Mouse (Mus musculus): ENCODE data around the gene Arl14ep. TPM values are rescaled to one million over a fixed set of nuclear protein-coding genes. Genes with fewer than 3 reads are reported as not detected.

The Arl14ep gene
- total RNA-seq, 2 experiments from 2014 or later: 7.1 to 23.6 TPM

DNA sequence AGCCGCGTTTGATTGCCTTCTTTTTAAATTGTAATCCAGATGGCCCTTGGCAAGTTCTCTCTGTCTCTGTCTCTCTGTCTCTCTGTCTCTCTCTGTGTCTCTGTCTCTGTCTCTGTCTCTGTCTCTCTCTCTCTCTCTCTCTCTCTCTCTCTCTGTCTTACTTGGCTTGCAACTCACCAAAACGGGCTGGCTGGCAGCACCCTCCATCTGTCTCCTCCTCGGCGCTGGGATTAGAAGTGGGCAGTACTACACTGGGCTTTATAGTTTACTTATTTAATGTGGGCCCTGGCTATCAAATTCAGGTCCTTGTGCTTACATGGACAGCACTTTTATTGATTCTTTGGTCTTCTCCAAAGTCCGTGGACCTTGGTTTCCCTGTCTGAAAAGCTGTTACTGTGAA is 18.1 kb downstream of the Arl14ep start:
- no peak for ATAC-seq (replicated peaks; ENCODE audit: low FRiP score, poor library complexity, severe bottlenecking)

DNA sequence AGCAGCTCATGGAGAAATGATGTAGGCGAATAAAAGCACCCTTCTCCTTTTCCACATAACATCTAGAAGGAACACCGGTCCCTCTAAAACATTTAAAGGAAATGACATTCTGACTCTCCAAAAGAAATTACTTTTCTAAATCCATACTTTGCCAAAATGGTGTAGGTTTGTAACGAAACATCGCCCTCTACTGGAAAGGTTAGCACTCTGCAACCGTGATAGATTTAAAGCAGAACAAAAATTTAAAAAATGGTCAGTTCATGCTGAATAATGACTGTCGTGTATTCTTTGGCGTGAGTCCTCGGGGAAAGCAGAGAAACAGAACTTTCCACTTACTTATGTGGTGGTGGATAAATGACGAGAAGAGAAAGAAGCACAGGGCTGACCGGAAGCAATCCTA is 18.6 kb downstream of the Arl14ep start:
- ATAC-seq (replicated peaks; ENCODE audit: low FRiP score, poor library complexity, severe bottlenecking): no peak

DNA sequence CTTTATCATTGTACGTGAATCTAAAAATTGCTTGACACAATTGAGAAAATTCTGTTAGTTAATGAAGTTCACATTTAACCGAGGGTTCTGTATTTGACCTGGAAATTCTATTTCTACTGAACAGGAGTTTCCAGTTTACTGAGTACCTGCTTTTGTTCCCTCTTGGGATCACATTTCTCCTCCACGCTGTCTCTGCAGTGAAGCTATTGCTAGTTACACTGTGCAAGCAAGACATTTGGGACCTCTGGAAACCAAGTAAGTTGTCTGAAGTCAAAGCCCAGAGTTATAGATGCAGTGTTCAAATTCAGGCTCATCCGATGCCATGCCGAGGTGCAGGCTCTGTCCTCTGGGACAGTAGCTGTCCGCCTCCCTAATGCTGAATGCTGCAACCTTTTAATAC is 19.2 kb downstream of the Arl14ep start:
- ATAC-seq (replicated peaks; ENCODE audit: low FRiP score, poor library complexity, severe bottlenecking): no peak

DNA sequence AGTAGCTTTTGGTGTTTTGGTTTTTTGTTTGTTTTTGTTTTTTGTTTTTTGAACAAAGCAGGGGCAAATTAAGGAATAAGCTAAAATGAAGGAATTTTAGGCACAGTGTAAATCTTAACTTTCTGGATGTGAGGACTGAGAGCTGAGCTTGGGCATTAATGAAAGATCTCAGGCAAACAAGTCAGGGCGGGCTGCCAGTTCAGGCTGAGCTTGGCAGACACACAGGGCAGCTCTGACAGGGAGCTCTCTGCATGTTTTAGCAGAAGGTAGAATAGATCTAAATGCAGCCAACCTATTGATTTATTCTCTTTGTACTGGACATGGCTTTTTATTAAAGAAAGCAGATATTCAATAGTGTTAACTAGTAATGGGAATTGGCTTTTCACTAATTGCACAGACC is 31.8 kb downstream of the Arl14ep start:
- ATAC-seq (replicated peaks; ENCODE audit: low FRiP score, poor library complexity, severe bottlenecking): no peak

DNA sequence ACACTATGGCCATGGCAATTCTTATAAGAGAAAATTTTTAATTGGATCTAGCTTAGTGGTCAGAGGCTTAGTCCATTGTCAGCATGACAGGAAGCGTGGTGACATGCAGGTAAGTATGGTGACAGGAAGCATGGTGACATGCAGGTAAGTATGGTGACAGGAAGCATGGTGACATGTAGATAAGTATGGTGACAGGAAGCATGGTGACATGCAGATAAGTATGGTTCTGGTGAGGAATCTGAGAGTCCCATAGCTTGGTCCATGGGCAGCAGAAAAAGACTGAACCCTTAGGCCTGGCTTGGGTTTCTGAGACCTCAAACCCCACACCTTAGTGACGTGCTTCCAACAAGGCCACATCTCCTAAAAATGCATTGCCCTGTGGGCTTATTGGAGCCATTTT is 38.5 kb downstream of the Arl14ep start:
- ATAC-seq (replicated peaks; ENCODE audit: low FRiP score, poor library complexity, severe bottlenecking): no peak

DNA sequence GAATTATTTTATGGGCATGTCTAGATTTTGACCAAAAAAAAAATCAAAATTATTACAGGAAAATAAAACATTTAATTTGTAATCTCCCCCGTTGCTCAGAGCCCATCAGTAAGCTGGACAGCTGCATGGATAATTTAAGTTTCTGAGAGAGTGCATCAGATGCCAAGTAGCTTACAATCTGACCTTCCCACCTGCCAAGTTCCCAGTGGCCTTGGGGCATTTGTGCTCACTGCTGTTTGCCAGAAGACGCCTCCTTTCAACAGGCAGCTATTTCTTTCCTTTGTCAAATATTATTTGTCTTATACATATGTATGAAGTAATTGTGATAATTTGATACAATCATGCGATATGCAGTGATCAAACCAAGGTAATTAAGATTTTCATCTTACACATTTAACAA is 44.3 kb downstream of the Arl14ep start:
- ATAC-seq (replicated peaks; ENCODE audit: low FRiP score, poor library complexity, severe bottlenecking): no peak

Other genes with a start within 250 kb of the Arl14ep start
- not detected in 2 replicates for gene Fshb, start 85.2 kb upstream of the Arl14ep start, total RNA-seq (2015; ENCODE audit: low replicate concordance)
- not detected in 2 replicates for gene Fshb, start 85.2 kb upstream of the Arl14ep start, total RNA-seq (2017; ENCODE audit: low replicate concordance)